Comparison of ENCODE assay signal across 8 mouse cellular contexts in the genomic region with DNA sequence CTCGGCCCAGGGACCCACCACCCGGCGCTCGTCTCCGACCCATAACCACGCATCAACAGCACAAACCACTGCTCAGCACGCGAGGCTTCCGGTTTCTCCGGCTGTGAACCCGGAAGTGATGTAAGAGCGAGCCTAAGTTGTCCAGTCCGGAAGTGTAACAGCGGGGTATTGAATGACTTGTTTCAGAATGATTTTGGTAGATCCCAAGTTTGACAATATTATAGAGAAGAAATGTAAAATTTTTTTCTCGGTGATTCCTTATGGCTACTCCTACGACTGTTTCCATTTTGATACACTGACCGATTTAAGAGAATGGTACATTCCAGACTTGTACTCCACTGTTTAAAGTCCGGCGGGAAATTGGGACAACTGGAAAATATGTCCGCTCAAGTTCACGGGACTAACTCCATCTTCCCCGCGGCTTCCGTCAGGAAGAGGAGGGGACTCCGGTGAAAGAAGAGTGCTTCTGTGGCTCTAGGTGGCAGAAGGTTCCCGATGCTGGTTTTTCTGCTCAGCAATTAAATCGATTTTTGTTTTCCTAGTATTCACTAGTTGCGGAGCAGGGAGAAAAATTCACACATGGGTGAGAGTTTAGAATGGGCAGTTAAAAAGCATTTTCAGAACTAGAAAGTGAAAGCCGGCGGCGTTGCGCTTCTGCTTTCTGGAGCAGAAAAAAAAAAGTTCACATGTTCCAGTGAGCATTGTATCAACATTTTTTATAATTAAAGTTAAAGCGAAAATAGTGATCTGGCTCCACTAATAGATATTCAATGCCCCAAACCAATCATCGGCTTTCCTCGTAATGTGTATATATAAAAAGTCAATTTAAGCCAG. TPM values are rescaled to one million over a fixed set of nuclear protein-coding genes. Genes with fewer than 3 reads are reported as not detected.
DNase-seq lines count a peak whose midpoint lies in the region; ATAC-seq and TF ChIP-seq lines count a peak whose summit lies in the region.

A gene (minus strand): TSS at position 99 of the 834 bp plus-strand sequence.

- peak within 1 kb of the TSS; percentile 60; the same call in 1 of the 2 replicates for H3K27ac ChIP-seq in hindbrain, embryonic 13.5 days

- WGBS in hindbrain, embryonic 13.5 days: 4% methylated on average over 35 of the region's 35 CpGs

- POLR2A ChIA-PET in Patski (lab: Charles Lee): no interaction called here

- no peaks in the 10 kb centered on the region for H3K27me3 ChIP-seq in Patski
- H3K27me3 ChIP-seq in hindbrain, embryonic 13.5 days: peaks cover 5% of the 10 kb centered on the region; the same call in 1 of the 2 replicates

- peaks cover 28% of the 10 kb centered on the region for H3K36me3 ChIP-seq in hindbrain, embryonic 13.5 days

- CTCF ChIA-PET in Patski (lab: Charles Lee): no interaction called here

- H3K4me3 ChIP-seq in hindbrain, embryonic 13.5 days: peak within 1 kb of the TSS; percentile 86

- peak; percentile 94 for DNase-seq in Patski (ENCODE audit: low read depth, low spot score)
- peak; percentile 92 to 93 for DNase-seq in cerebellum, postnatal 14 days
- peak; percentile 79 to 80 for DNase-seq in frontal cortex, postnatal 14 days (ENCODE audit: low spot score in 2 of 2)
- DNase-seq in layer of hippocampus, postnatal 25 days (ENCODE audit: extremely low spot score in 1 of 2, low spot score in 1 of 2): peak; percentile 67 to 76
- peak; percentile 93 for DNase-seq in lung, postnatal 25 days (ENCODE audit: low spot score)
- DNase-seq in retina, embryonic 14.5 days (ENCODE audit: low spot score): peak; percentile 96
- DNase-seq in thymus, postnatal 4 days: peak; percentile 87

- H3K9ac ChIP-seq in hindbrain, embryonic 13.5 days: peak within 1 kb of the TSS; percentile 78

- ATAC-seq in Patski: peak; percentile 54
- ATAC-seq in hindbrain, embryonic 13.5 days (ENCODE audit: low FRiP score): peak; percentile 97

- TF ChIP-seq CTCF in Patski (IDR thresholded peaks at IDR 0.05): peak; percentile 73

- H3K4me2 ChIP-seq in hindbrain, embryonic 13.5 days: peak within 1 kb of the TSS; percentile 90

- peaks cover 14% of the 10 kb centered on the region for H3K4me1 ChIP-seq in hindbrain, embryonic 13.5 days (replicated peaks)

- in situ Hi-C loops in Patski (cut with MboI; ENCODE audit: low pct_unique_long_range_greater_than_20kb): no loop called here

- no peaks in the 10 kb centered on the region for H3K9me3 ChIP-seq in hindbrain, embryonic 13.5 days

RNA-seq across cellular contexts. Expression of the gene that starts here (rescaled TPM):
- 47.8 TPM for polyA plus RNA-seq in Patski (2021)
- polyA plus RNA-seq in hindbrain, embryonic 13.5 days (2015; fragmentation: Nextera tagmentation; extraction: Ambion mirVana): 59.8 and 60.3 TPM in 2 replicates
- total RNA-seq in layer of hippocampus, postnatal 25 days (2021): 10 to 100 TPM; 17.3 to 21.1 TPM

Comparison
In these comparisons a context has a peak if more than half of its experiments do, and no peak if none do; other contexts are left out.
1. Peak in every context shown above with its lines: DNase-seq, ATAC-seq, H3K4me3 ChIP-seq and H3K27ac ChIP-seq.